Mouse (Mus musculus) heart, adult 2 months (tissue): ENCODE measurements around the gene Cntnap4. TPM values are rescaled to one million over a fixed set of nuclear protein-coding genes. Genes with fewer than 3 reads are reported as not detected.

Source experiments
- DNase-seq, 2 experiments: peaks; one replicate each; pipeline ENCODE4 v3.0.0; 2021
- H3K27ac ChIP-seq: fragments of 200-600 bp; 2 replicates; pipeline ENCODE4 v1.8.1; 2022
- H3K27me3 ChIP-seq: fragments of 200-500 bp; 2 replicates; pipeline ENCODE4 v1.6.1; 2012; ENCODE audit warnings: mild to moderate bottlenecking, low read length, inconsistent platforms, mixed read lengths; ENCODE audit not compliant: control insufficient read depth, insufficient read depth
- H3K36me3 ChIP-seq: fragments of 200-500 bp; 2 replicates; pipeline ENCODE4 v1.6.1; 2012; ENCODE audit warnings: low read length, inconsistent platforms; ENCODE audit not compliant: control insufficient read depth, insufficient read depth
- H3K4me1 ChIP-seq: fragments of 200-500 bp; 2 replicates; pipeline ENCODE4 v1.6.1; 2011; ENCODE audit warnings: low read length; ENCODE audit not compliant: control insufficient read depth, insufficient read depth
- H3K4me3 ChIP-seq: fragments of 200-600 bp; 2 replicates; pipeline ENCODE4 v1.8.1; 2022
- H3K79me2 ChIP-seq: fragments of 200-500 bp; replicated peaks from 2 replicates; pipeline ENCODE4 v1.6.1; 2012; ENCODE audit warnings: mild to moderate bottlenecking, inconsistent platforms, low read length, moderate library complexity, mixed read lengths; ENCODE audit not compliant: control insufficient read depth, insufficient read depth
- H3K9ac ChIP-seq: fragments of 200-500 bp; 2 replicates; pipeline ENCODE4 v1.6.1; 2012; ENCODE audit warnings: low read depth, mild to moderate bottlenecking, control low read depth, inconsistent platforms, low read length, mixed read lengths
- CTCF ChIP-seq: fragments of 200-600 bp; IDR thresholded peaks from 2 replicates; pipeline ENCODE4 v1.8.1; 2022; ENCODE audit warnings: antibody characterized with exemption, mild to moderate bottlenecking, moderate library complexity
- EP300 ChIP-seq: fragments of 200-500 bp; IDR thresholded peaks from 2 replicates; pipeline ENCODE4 v1.6.1; 2011; ENCODE audit warnings: low read depth, low read length, control low read depth; ENCODE audit not compliant: insufficient read depth
- POLR2A ChIP-seq: fragments of 200-500 bp; IDR thresholded peaks from 2 replicates; pipeline ENCODE4 v1.6.1; 2011; ENCODE audit warnings: mild to moderate bottlenecking, low read depth, low read length, control low read depth; ENCODE audit not compliant: insufficient read depth
- WGBS: fragments of 180-500 bp; shearing (Covaris S2); methylation state at CpG from one replicate; pipeline ENCODE4 v1.1.7; 2018; 5-methylcytosine and 5-hydroxymethylcytosine counted together
- intact Hi-C: fragments of 180-260 bp; cut with DNase I; formaldehyde crosslinking; loops from one replicate; pipeline ENCODE4 v1.15.1; 2025
- polyA plus RNA-seq: library from polyadenylated mRNA; depleted of rRNA; stranded (reverse); fragments of >200 nt; gene quantifications from 2 replicates; pipeline ENCODE4 v1.2.3, GENCODE M21; 2012
- total RNA-seq, 2 experiments: library from RNA; stranded (reverse); gene quantifications; 2 replicates each; pipeline ENCODE4 v1.2.3; 2021

The Cntnap4 gene
- total and polyA plus RNA-seq, 3 experiments, result not detected

- TF ChIP-seq EP300, result no peak
- TF ChIP-seq POLR2A, result no peak
- TF ChIP-seq CTCF, result no peak
- H3K36me3 ChIP-seq, result no peaks in the 10 kb centered on the region
- no peak for DNase-seq
- H3K9ac ChIP-seq, result no peak overlapping the region
- no peak overlapping the region for H3K4me3 ChIP-seq
- intact Hi-C loops, result no loop called here
- WGBS, result 84% methylated on average over 9 of the region's 9 CpGs
- no peaks in the 10 kb centered on the region for H3K4me1 ChIP-seq
- no peaks in the 10 kb centered on the region for H3K79me2 ChIP-seq
- H3K27ac ChIP-seq, result no peak overlapping the region
- no peaks in the 10 kb centered on the region for H3K27me3 ChIP-seq
These were observed 111.9 kb downstream of the Cntnap4 start for GRCm38 (mm10) chr8:112681757-112682156.

GRCm38 (mm10) chr8:112695708-112696107 is 125.9 kb downstream of the Cntnap4 start:
- TF ChIP-seq CTCF (no peak), EP300 (no peak), POLR2A (no peak)

GRCm38 (mm10) chr8:112698141-112698540 is 128.3 kb downstream of the Cntnap4 start:
- intact Hi-C loops, result no loop called here
- 62% methylated on average over 3 of the region's 3 CpGs for WGBS
- Histone ChIP-seq H3K27ac (no peak overlapping the region), H3K79me2 (no peaks in the 10 kb centered on the region), H3K9ac (no peak overlapping the region), H3K27me3 (no peaks in the 10 kb centered on the region), H3K4me3 (no peak overlapping the region), H3K4me1 (no peaks in the 10 kb centered on the region), H3K36me3 (no peaks in the 10 kb centered on the region)
- no peak for DNase-seq
- TF ChIP-seq CTCF, result no peak
- TF ChIP-seq EP300, result no peak
- TF ChIP-seq POLR2A, result no peak

More at GRCm38 (mm10) chr8:112695708-112696107, 125.9 kb downstream of the Cntnap4 start:
- intact Hi-C loops, result no loop called here
- H3K4me3 ChIP-seq, result no peak overlapping the region
- no peaks in the 10 kb centered on the region for H3K4me1 ChIP-seq
- DNase-seq, result no peak
- H3K9ac ChIP-seq, result no peak overlapping the region
- H3K27me3 ChIP-seq, result no peaks in the 10 kb centered on the region
- no peaks in the 10 kb centered on the region for H3K79me2 ChIP-seq
- H3K36me3 ChIP-seq, result no peaks in the 10 kb centered on the region
- no peak overlapping the region for H3K27ac ChIP-seq

GRCm38 (mm10) chr8:112716982-112717381 is 147.1 kb downstream of the Cntnap4 start:
- H3K27me3 ChIP-seq, result no peaks in the 10 kb centered on the region
- no peaks in the 10 kb centered on the region for H3K4me1 ChIP-seq

GRCm38 (mm10) chr8:112724918-112725317 is 155.1 kb downstream of the Cntnap4 start:
- no peaks in the 10 kb centered on the region for H3K4me1 ChIP-seq
- H3K27me3 ChIP-seq, result no peaks in the 10 kb centered on the region
- no peaks in the 10 kb centered on the region for H3K36me3 ChIP-seq
- H3K4me3 ChIP-seq, result no peak overlapping the region
- no peak for TF ChIP-seq POLR2A
- no peak for TF ChIP-seq CTCF
- no peak overlapping the region for H3K9ac ChIP-seq
- intact Hi-C loops, result no loop called here
- H3K79me2 ChIP-seq, result no peaks in the 10 kb centered on the region
- no peak overlapping the region for H3K27ac ChIP-seq
- no peak for DNase-seq
- WGBS, result 72% methylated on average over 9 of the region's 9 CpGs

More at GRCm38 (mm10) chr8:112716982-112717381, 147.1 kb downstream of the Cntnap4 start:
- DNase-seq, result no peak
- WGBS, result 44% methylated on average over 3 of the region's 3 CpGs
- H3K36me3 ChIP-seq, result no peaks in the 10 kb centered on the region
- TF ChIP-seq POLR2A, result no peak
- H3K79me2 ChIP-seq, result no peaks in the 10 kb centered on the region
- no peak overlapping the region for H3K27ac ChIP-seq
- H3K4me3 ChIP-seq, result no peak overlapping the region
- no peak overlapping the region for H3K9ac ChIP-seq
- intact Hi-C loops, result no loop called here

- no peak overlapping the region for H3K27ac ChIP-seq
- H3K9ac ChIP-seq, result no peak overlapping the region
- H3K4me1 ChIP-seq, result no peaks in the 10 kb centered on the region
- H3K36me3 ChIP-seq, result no peaks in the 10 kb centered on the region
- no peaks in the 10 kb centered on the region for H3K79me2 ChIP-seq
- no peaks in the 10 kb centered on the region for H3K27me3 ChIP-seq
- no peak for DNase-seq
- WGBS, result 85% methylated on average over 15 of the region's 15 CpGs
- no peak overlapping the region for H3K4me3 ChIP-seq
- no peak for TF ChIP-seq CTCF
- no peak for TF ChIP-seq POLR2A
- TF ChIP-seq EP300, result no peak
- intact Hi-C loops, result no loop called here
These were observed 161.0 kb downstream of the Cntnap4 start for GRCm38 (mm10) chr8:112730583-112731432.
